Mouse (Mus musculus): ENCODE results near the gene Ano1. TPM values are rescaled to one million over a fixed set of nuclear protein-coding genes. Genes with fewer than 3 reads are reported as not detected.

Gene Ano1
- polyA plus RNA-seq, 1 experiment from 2014 or later = 22.2 TPM

- DNase-seq (ENCODE audit: low spot score) = no peak
- ATAC-seq (ENCODE audit: low read depth) = no peak
- H3K9me3 ChIP-seq (ENCODE audit: control insufficient read depth, low read length) = no peaks in the 10 kb centered on the region
- H3K9ac ChIP-seq (ENCODE audit: low read depth, low read length) = 0 out of 2 replicates have a peak overlapping the region, but pooled peaks have one; percentile 3
- no peaks in the 10 kb centered on the region for H3K36me3 ChIP-seq (ENCODE audit: control insufficient read depth, insufficient read depth, low read length)
- peaks cover 3% of the 10 kb centered on the region; the same call in 1 of the 2 replicates for H3K4me1 ChIP-seq (ENCODE audit: control insufficient read depth, insufficient read depth, low read length)
- H3K27ac ChIP-seq (replicated peaks; ENCODE audit: low read depth, low read length) = no peak overlapping the region
- no peak overlapping the region for H3K4me3 ChIP-seq (ENCODE audit: low read depth, low read length)
- H3K4me2 ChIP-seq (ENCODE audit: low read depth, low read length) = no peak overlapping the region
- WGBS = 68% methylated on average over 3 of the region's 3 CpGs
- H3K27me3 ChIP-seq (replicated peaks; ENCODE audit: control insufficient read depth, insufficient read depth, low read length) = no peaks in the 10 kb centered on the region
Observed at GRCm38 (mm10) chr7:144775214-144775613, 23.4 kb upstream of the Ano1 start.

GRCm38 (mm10) chr7:144774283-144774682 is 22.5 kb upstream of the Ano1 start:
- Histone ChIP-seq H3K27ac (replicated peaks; ENCODE audit: low read depth, low read length) (no peak overlapping the region), H3K36me3 (ENCODE audit: control insufficient read depth, insufficient read depth, low read length) (no peaks in the 10 kb centered on the region), H3K9me3 (ENCODE audit: control insufficient read depth, low read length) (no peaks in the 10 kb centered on the region), H3K4me2 (ENCODE audit: low read depth, low read length) (no peak overlapping the region), H3K27me3 (replicated peaks; ENCODE audit: control insufficient read depth, insufficient read depth, low read length) (no peaks in the 10 kb centered on the region), H3K9ac (ENCODE audit: low read depth, low read length) (no peak overlapping the region), H3K4me3 (ENCODE audit: low read depth, low read length) (no peak overlapping the region), H3K4me1 (ENCODE audit: control insufficient read depth, insufficient read depth, low read length) (peaks cover 10% of the 10 kb centered on the region)
- ATAC-seq (ENCODE audit: low read depth) = no peak
- WGBS = 71% methylated on average over 2 of the region's 2 CpGs
- no peak for DNase-seq (ENCODE audit: low spot score)

- Histone ChIP-seq H3K9me3 (ENCODE audit: control insufficient read depth, low read length) (no peaks in the 10 kb centered on the region), H3K36me3 (ENCODE audit: control insufficient read depth, insufficient read depth, low read length) (no peaks in the 10 kb centered on the region), H3K4me2 (ENCODE audit: low read depth, low read length) (no peak overlapping the region), H3K9ac (ENCODE audit: low read depth, low read length) (no peak overlapping the region), H3K27ac (replicated peaks; ENCODE audit: low read depth, low read length) (no peak overlapping the region), H3K4me3 (ENCODE audit: low read depth, low read length) (no peak overlapping the region), H3K27me3 (replicated peaks; ENCODE audit: control insufficient read depth, insufficient read depth, low read length) (no peaks in the 10 kb centered on the region), H3K4me1 (ENCODE audit: control insufficient read depth, insufficient read depth, low read length) (peaks cover 10% of the 10 kb centered on the region)
- ATAC-seq (ENCODE audit: low read depth) = no peak
- WGBS = 13% methylated on average over 3 of the region's 3 CpGs
- DNase-seq (ENCODE audit: low spot score) = no peak
Observed at GRCm38 (mm10) chr7:144770116-144770515, 18.3 kb upstream of the Ano1 start.

- Histone ChIP-seq H3K36me3 (ENCODE audit: control insufficient read depth, insufficient read depth, low read length) (no peaks in the 10 kb centered on the region), H3K27ac (replicated peaks; ENCODE audit: low read depth, low read length) (no peak overlapping the region), H3K4me2 (ENCODE audit: low read depth, low read length) (no peak overlapping the region), H3K27me3 (replicated peaks; ENCODE audit: control insufficient read depth, insufficient read depth, low read length) (no peaks in the 10 kb centered on the region), H3K9me3 (ENCODE audit: control insufficient read depth, low read length) (no peaks in the 10 kb centered on the region), H3K4me3 (ENCODE audit: low read depth, low read length) (no peak overlapping the region), H3K4me1 (ENCODE audit: control insufficient read depth, insufficient read depth, low read length) (peaks cover 10% of the 10 kb centered on the region), H3K9ac (ENCODE audit: low read depth, low read length) (no peak overlapping the region)
- peak; percentile 12; the same call in 1 of the 2 replicates for ATAC-seq (ENCODE audit: low read depth)
- no peak for DNase-seq (ENCODE audit: low spot score)
- WGBS = 37% methylated on average over 9 of the region's 9 CpGs
Observed at GRCm38 (mm10) chr7:144769434-144770080, 17.8 kb upstream of the Ano1 start.

GRCm38 (mm10) chr7:144768845-144769244 is 17.1 kb upstream of the Ano1 start:
- H3K4me1 ChIP-seq (ENCODE audit: control insufficient read depth, insufficient read depth, low read length) = peaks cover 10% of the 10 kb centered on the region
- ATAC-seq (ENCODE audit: low read depth) (no peak), DNase-seq (ENCODE audit: low spot score) (no peak)
- H3K4me3 ChIP-seq (ENCODE audit: low read depth, low read length) = no peak overlapping the region
- WGBS = 95% methylated on average over 1 of the region's 1 CpGs
- H3K9ac ChIP-seq (ENCODE audit: low read depth, low read length) = no peak overlapping the region
- no peaks in the 10 kb centered on the region for H3K36me3 ChIP-seq (ENCODE audit: control insufficient read depth, insufficient read depth, low read length)
- no peak overlapping the region for H3K27ac ChIP-seq (replicated peaks; ENCODE audit: low read depth, low read length)
- H3K9me3 ChIP-seq (ENCODE audit: control insufficient read depth, low read length) = no peaks in the 10 kb centered on the region
- no peak overlapping the region for H3K4me2 ChIP-seq (ENCODE audit: low read depth, low read length)
- H3K27me3 ChIP-seq (replicated peaks; ENCODE audit: control insufficient read depth, insufficient read depth, low read length) = no peaks in the 10 kb centered on the region

- Histone ChIP-seq H3K27ac (replicated peaks; ENCODE audit: low read depth, low read length) (no peak overlapping the region), H3K36me3 (ENCODE audit: control insufficient read depth, insufficient read depth, low read length) (no peaks in the 10 kb centered on the region), H3K9me3 (ENCODE audit: control insufficient read depth, low read length) (no peaks in the 10 kb centered on the region), H3K9ac (ENCODE audit: low read depth, low read length) (no peak overlapping the region), H3K4me2 (ENCODE audit: low read depth, low read length) (no peak overlapping the region), H3K4me3 (ENCODE audit: low read depth, low read length) (no peak overlapping the region), H3K27me3 (replicated peaks; ENCODE audit: control insufficient read depth, insufficient read depth, low read length) (no peaks in the 10 kb centered on the region), H3K4me1 (ENCODE audit: control insufficient read depth, insufficient read depth, low read length) (peaks cover 2% of the 10 kb centered on the region; the same call in 1 of the 2 replicates)
- DNase-seq (ENCODE audit: low spot score) (no peak), ATAC-seq (ENCODE audit: low read depth) (no peak)
- 76% methylated on average over 11 of the region's 11 CpGs for WGBS
Observed at GRCm38 (mm10) chr7:144764537-144765282, 12.9 kb upstream of the Ano1 start.

GRCm38 (mm10) chr7:144764013-144764412 is 12.2 kb upstream of the Ano1 start:
- Histone ChIP-seq H3K27ac (replicated peaks; ENCODE audit: low read depth, low read length) (no peak overlapping the region), H3K9ac (ENCODE audit: low read depth, low read length) (no peak overlapping the region), H3K4me1 (ENCODE audit: control insufficient read depth, insufficient read depth, low read length) (no peaks in the 10 kb centered on the region), H3K4me3 (ENCODE audit: low read depth, low read length) (no peak overlapping the region), H3K4me2 (ENCODE audit: low read depth, low read length) (no peak overlapping the region), H3K36me3 (ENCODE audit: control insufficient read depth, insufficient read depth, low read length) (no peaks in the 10 kb centered on the region), H3K27me3 (replicated peaks; ENCODE audit: control insufficient read depth, insufficient read depth, low read length) (no peaks in the 10 kb centered on the region), H3K9me3 (ENCODE audit: control insufficient read depth, low read length) (no peaks in the 10 kb centered on the region)
- DNase-seq (ENCODE audit: low spot score) (no peak), ATAC-seq (ENCODE audit: low read depth) (no peak)
- 88% methylated on average over 2 of the region's 2 CpGs for WGBS

GRCm38 (mm10) chr7:144762496-144763235 is 10.9 kb upstream of the Ano1 start:
- Histone ChIP-seq H3K36me3 (ENCODE audit: control insufficient read depth, insufficient read depth, low read length) (no peaks in the 10 kb centered on the region), H3K4me2 (ENCODE audit: low read depth, low read length) (no peak overlapping the region), H3K27me3 (replicated peaks; ENCODE audit: control insufficient read depth, insufficient read depth, low read length) (no peaks in the 10 kb centered on the region), H3K4me1 (ENCODE audit: control insufficient read depth, insufficient read depth, low read length) (no peaks in the 10 kb centered on the region), H3K9ac (ENCODE audit: low read depth, low read length) (no peak overlapping the region), H3K4me3 (ENCODE audit: low read depth, low read length) (no peak overlapping the region), H3K27ac (replicated peaks; ENCODE audit: low read depth, low read length) (no peak overlapping the region), H3K9me3 (ENCODE audit: control insufficient read depth, low read length) (no peaks in the 10 kb centered on the region)
- ATAC-seq (ENCODE audit: low read depth) (peak; percentile 82; the same call in 1 of the 2 replicates), DNase-seq (ENCODE audit: low spot score) (peak; percentile 49)
- 60% methylated on average over 14 of the region's 16 CpGs for WGBS

Data from embryonic facial prominence, embryonic 14.5 days (tissue).